Mouse (Mus musculus): ENCODE data around the gene Pkp4.
"Not testable (repeated sequence)": the region's sequence is repeated elsewhere in the genome, so short reads cannot be mapped to it uniquely, and the experiment has no call there.

Gene Pkp4

DNA sequence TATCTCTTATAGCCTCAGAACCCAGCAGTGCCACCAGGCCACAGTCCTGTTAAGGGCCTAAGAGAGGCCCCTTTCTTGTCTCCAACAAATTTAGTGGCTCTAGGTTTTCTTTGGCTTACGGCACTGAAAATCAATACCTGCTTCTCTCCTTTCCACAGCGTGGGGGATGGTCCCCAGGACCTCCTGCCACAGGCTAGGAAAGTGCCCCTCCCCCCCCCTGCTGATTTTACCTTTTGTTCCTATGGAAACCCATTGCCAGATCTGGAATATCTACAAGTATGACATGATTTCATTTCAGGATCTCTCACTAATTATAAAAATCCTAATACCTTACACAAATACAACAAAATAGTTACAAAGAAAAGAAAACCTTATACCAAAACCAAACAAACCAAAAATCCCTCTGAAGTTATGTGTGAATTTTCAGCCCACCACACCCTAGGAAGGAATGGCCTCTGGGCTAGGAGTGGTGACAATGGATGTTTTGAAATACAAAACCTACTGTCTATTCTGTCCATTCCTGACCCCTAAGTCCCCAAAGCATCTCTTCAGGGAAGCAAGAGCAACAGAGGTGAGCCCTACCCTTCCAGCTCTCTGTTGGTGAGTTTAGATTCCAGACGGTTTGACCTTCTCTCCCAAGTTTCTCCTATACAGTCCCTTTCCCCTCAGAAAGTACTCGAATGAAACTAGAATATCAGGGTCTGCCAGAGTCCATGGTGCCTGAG, 224.7 kb downstream of the Pkp4 start:
- no peak for DNase-seq

DNA sequence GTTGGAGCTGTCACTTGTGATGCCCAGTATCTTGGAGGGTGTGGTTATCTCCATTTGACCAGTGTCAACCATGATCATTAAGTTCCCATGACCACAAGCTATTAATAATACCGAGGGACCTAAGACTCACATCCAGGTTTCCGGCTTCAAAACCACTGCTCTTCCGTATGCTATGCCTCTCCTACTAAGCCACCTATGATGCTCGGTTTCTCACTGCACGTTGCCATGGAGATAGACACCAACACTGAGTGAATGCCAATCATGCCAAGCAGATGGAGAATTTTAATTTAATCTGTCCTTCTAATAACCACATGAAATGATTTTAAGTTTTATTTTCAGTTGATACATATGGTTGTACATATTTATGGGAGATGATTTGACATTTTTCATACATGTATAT, 229.3 kb downstream of the Pkp4 start:
- no peak for DNase-seq

DNA sequence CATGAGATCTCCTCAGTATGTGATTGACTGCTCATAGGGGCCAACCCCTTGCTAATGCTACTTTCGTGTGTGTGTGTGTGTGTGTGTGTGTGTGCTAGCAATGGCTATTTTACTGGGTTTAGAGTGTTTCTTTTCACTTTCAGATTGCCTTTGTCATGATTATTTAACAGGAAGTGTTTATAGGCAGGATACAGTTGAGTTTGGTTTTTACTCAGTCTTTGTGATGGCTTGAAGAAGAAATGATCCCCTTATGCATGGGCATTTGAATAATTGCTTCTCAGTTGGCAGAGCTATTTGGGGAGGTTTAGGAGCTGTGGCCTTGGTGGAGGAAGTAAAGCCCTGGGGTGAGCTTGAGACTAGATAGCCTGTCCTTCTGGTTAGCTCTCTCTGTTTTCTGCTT, 232.5 kb downstream of the Pkp4 start:
- DNase-seq: no peak

DNA sequence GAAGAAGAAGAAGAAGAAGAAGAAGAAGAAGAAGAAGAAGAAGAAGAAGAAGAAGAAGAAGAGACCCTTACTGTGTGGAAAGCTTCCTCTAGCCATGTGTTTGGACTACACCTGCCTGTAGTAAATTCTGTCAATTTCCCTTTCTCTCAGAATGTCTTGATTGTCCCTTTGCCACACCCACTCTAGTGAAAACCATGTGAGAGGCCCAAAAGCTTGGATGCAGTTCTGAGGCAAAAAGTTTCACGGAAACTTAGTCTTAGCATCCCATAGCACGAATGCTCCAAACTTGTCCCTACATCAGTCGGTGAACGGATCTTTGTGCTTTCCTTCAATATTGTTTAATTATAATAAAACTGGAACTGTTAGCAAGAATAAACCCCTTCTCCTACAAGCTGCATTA, 234.0 kb downstream of the Pkp4 start:
- no peak for DNase-seq

DNA sequence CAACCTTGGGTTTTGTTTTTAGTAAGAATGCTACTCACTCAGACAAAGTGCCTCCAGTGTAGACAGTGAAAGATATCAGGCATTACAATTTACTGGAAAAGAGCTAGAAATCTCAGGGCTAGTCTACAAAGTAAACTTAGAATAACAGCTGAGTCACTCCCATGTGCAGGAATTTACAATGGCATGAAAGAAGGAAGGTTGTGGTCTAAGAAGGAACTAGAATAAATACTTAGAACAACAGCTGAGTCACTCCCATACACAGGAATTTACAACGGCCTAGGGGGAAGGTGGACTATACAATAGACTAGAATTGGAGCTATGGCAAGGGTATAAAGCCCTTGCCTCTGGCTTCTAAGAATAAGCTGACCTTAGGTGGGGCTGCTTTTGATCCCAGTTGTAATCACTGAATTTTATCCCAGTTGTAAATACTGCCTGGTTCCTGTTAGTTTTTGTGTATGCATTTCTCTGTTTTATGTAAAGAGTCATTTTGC, 234.6 kb downstream of the Pkp4 start:
- DNase-seq: not testable (repeated sequence)

DNA sequence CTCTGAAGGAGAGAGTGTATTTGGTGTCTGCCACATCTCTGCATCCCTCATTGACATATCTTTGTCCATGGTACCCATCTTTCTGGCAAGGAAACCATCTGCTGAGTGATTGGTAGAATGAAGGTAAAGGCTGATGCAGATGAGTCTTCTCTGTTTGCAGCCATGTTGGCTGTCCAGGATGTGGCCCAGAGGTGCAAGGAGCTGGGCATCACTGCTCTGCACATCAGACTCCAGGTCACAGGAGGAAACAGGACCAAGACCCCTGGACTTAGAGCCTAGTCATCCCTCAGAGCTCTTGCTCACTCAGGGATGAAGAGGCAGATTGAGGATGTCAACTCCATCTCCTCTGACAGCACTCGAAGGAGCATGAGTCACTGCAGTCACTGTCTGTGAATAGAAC, 235.9 kb downstream of the Pkp4 start:
- no peak for DNase-seq

DNA sequence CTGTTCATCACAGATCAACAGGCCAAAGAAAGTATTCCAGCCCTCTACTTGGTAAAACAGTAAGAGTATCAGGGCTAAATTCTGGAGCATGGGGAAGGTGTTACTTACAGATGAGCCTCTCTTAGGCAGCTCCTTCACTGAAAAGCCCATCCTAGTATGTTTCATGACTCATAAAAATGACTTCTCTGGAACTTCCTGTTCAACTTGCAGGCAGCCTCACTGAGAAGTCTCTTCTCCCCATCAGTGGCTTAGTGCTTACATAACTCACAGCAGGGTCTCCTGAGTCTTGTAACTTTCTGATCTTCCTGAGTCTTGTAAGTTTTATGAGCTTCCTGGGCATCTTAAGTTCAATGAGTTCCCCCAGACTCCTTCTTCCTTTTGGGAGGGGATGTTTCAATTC, 236.9 kb downstream of the Pkp4 start:
- DNase-seq: no peak

DNA sequence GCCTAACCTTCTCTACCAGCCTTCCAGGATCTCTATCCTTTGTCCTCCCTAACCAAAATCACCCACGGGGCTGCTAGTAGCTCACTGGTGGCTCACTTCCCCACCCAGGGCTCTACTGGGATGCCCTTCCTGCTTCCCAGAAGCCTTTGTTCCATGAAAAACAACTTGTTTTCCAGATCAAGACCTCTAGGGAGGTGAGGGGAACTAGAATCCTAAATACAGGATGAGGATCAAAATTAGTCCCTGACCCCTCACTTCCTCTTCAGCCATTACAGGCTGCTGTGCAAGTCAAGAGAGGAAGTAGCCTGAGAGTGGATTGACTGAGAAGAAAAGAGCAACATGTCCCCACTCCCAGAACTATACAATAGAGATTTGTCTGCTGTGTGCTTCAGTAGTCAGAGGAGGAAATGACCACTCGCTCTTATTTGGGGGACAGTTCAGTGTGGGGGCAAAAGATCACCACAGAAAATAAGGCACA, 240.3 kb downstream of the Pkp4 start:
- no peak for DNase-seq

DNA sequence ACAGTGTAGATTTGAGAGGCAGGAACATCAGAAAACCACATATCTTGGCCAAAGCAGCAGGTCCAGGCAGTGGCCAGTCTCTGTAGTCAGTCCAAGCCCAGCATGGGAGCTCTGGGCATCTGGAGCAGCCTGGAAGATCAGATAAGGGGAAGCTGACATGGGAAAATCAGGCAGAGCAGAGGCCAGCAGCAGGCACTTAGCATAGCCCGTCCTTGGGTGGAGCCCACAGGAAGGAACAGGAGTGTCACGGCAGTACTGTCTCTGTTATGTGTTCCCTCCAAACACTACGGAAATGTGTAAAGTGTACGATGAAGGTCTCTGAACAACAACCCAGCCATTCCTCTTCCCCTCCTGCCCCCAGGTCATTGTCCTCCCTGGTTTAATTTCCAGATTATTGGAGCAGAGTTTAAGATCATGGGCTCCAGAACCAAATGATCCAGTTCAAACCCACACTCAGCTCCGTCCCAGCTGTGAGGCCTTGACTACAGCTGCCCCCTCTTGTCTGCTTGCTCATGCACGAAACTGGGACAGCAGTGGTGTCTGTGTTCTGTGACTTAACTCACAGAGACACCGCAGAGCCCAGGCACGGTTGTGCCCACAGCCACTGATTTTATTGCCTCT, 241.3 kb downstream of the Pkp4 start:
- peak; percentile 79 for DNase-seq

DNA sequence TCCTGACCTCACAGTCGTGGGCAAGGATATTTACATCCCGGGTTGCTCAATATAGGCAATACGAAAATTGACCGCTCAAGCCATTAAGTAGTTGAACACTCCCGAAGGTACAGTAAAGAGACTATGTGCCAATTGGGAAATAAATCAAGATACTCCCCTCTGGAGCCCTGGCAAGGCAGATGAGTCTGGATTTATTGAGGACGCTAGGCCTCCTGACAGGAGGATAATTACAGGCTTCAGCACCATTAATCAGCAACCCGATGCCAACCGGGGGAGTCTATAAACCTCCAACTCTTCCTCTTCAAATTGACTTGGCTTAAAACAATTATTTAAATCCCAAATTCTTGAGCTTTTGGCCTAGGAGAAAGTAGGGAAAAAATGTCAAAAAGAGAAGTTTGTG, 243.4 kb downstream of the Pkp4 start:
- DNase-seq: no peak

Measured in retina, postnatal 1 day (tissue).